In genomic region chr2:173037827-173038607, GRCm38 (mm10) we compare ENCODE assay signal across 10 mouse cellular contexts. TPM values are rescaled to one million over a fixed set of nuclear protein-coding genes. Genes with fewer than 3 reads are reported as not detected.
A peak's percentile ranks its signal among the peaks of the same experiment; 100 is the strongest.
DNase-seq lines count a peak whose midpoint lies in the region; ATAC-seq and TF ChIP-seq lines count a peak whose summit lies in the region.
"Had no signal": no experiment of that assay in that cellular context is flagged by ENCODE, and none has a peak within 500 bp of the region (broad histone marks: within the 10 kb centered on the region; RNA-seq: fewer than 3 reads in every experiment).

No protein-coding gene starts in this region.

- peaks cover 6% of the 10 kb centered on the region; the same call in 1 of the 2 replicates for H3K36me3 ChIP-seq in forebrain, embryonic 11.5 days (ENCODE audit: control insufficient read depth, insufficient read depth, low read length)
- peaks cover 17% of the 10 kb centered on the region for H3K36me3 ChIP-seq in forebrain, postnatal 0 days (ENCODE audit: insufficient read depth)
- peaks cover 86% of the 10 kb centered on the region for H3K36me3 ChIP-seq in megakaryocyte, embryonic 14.5 days (replicated peaks; ENCODE audit: low read length)

- H3K9ac ChIP-seq in forebrain, embryonic 11.5 days (ENCODE audit: low read length) = no peak overlapping the region
- no peak overlapping the region for H3K9ac ChIP-seq in forebrain, postnatal 0 days
- H3K9ac ChIP-seq: forebrain, embryonic 15.5 days had no signal

- no peak overlapping the region for H3K4me2 ChIP-seq in forebrain, embryonic 11.5 days (ENCODE audit: low read depth, low read length, severe bottlenecking)
- no peak overlapping the region for H3K4me2 ChIP-seq in forebrain, postnatal 0 days (ENCODE audit: low read depth)
- H3K4me2 ChIP-seq: forebrain, embryonic 15.5 days had no signal

- no peaks in the 10 kb centered on the region for H3K4me1 ChIP-seq in forebrain, embryonic 11.5 days (replicated peaks; ENCODE audit: control insufficient read depth, insufficient read depth, low read length)
- no peaks in the 10 kb centered on the region for H3K4me1 ChIP-seq in forebrain, postnatal 0 days (ENCODE audit: insufficient read depth)
- peaks cover 100% of the 10 kb centered on the region for H3K4me1 ChIP-seq in megakaryocyte, embryonic 14.5 days
- H3K4me1 ChIP-seq: forebrain, embryonic 15.5 days had no signal

- H3K27me3 ChIP-seq in forebrain, embryonic 11.5 days (ENCODE audit: control insufficient read depth, insufficient read depth, low read length) = no peaks in the 10 kb centered on the region
- H3K27me3 ChIP-seq in forebrain, postnatal 0 days (ENCODE audit: insufficient read depth, low read length) = no peaks in the 10 kb centered on the region
- H3K27me3 ChIP-seq in megakaryocyte, embryonic 14.5 days (replicated peaks) = no peaks in the 10 kb centered on the region
- H3K27me3 ChIP-seq: forebrain, embryonic 15.5 days had no signal

- no peak for DNase-seq in forebrain, embryonic 11.5 days (ENCODE audit: low spot score)
- DNase-seq in forebrain, postnatal 0 days = no peak
- DNase-seq in 416B (ENCODE audit: low read depth) = peak; percentile 36
- DNase-seq in c-Kit-positive CD71-positive TER-119-positive erythroid progenitor cells, embryonic 14.5 days (ENCODE audit: low spot score) = peak; percentile 94
- no peak for DNase-seq in right cerebral cortex, adult 18-20 months
- DNase-seq in embryo, embryonic 10.5 days (ENCODE audit: low spot score) = no peak
- DNase-seq in layer of hippocampus, postnatal 36 days = no peak
- DNase-seq: lung, postnatal 4 days had no signal

- H3K27ac ChIP-seq in forebrain, embryonic 11.5 days (ENCODE audit: low read depth, low read length) = no peak overlapping the region
- no peak overlapping the region for H3K27ac ChIP-seq in forebrain, postnatal 0 days (ENCODE audit: low read depth, low read length)
- H3K27ac ChIP-seq: forebrain, embryonic 15.5 days had no signal

- ATAC-seq in forebrain, embryonic 11.5 days (replicated peaks; ENCODE audit: low FRiP score) = peak; percentile 38; the same call in 1 of the 2 replicates
- ATAC-seq in forebrain, postnatal 0 days = no peak
- ATAC-seq: forebrain, embryonic 15.5 days had no signal

- 76% methylated on average over 7 of the region's 7 CpGs for WGBS in forebrain, embryonic 11.5 days
- 78% methylated on average over 7 of the region's 7 CpGs for WGBS in forebrain, postnatal 0 days

- no peak for TF ChIP-seq CTCF in forebrain, postnatal 0 days (IDR thresholded peaks at IDR 0.05; ENCODE audit: low read depth)

- no peak overlapping the region for H3K4me3 ChIP-seq in forebrain, embryonic 11.5 days (ENCODE audit: low read depth, low read length)
- H3K4me3 ChIP-seq in forebrain, postnatal 0 days (ENCODE audit: low read depth, low read length) = no peak overlapping the region
- H3K4me3 ChIP-seq in megakaryocyte, embryonic 14.5 days (replicated peaks) = peak overlapping the region; percentile 80
- H3K4me3 ChIP-seq: forebrain, embryonic 15.5 days had no signal

- H3K9me3 ChIP-seq in forebrain, embryonic 11.5 days (ENCODE audit: control insufficient read depth, low read length) = no peaks in the 10 kb centered on the region
- H3K9me3 ChIP-seq in forebrain, postnatal 0 days (ENCODE audit: low read length) = no peaks in the 10 kb centered on the region
- no peaks in the 10 kb centered on the region for H3K9me3 ChIP-seq in megakaryocyte, embryonic 14.5 days
- H3K9me3 ChIP-seq: forebrain, embryonic 15.5 days had no signal

RNA-seq across cellular contexts. Expression of gene Rbm38, which starts 17.7 kb away (rescaled TPM):
- polyA plus RNA-seq in forebrain, embryonic 11.5 days (2014; fragmentation: Nextera tagmentation; extraction: Ambion mirVana) = 111 and 115 TPM in 2 replicates
- 5.9 and 6.6 TPM in 2 replicates for total RNA-seq in forebrain, postnatal 0 days (2014; rRNA removed)
- 11.0 and 14.5 TPM in 2 replicates for polyA plus RNA-seq in forebrain, postnatal 0 days (2015; fragmentation: Nextera tagmentation; extraction: Ambion mirVana)
- polyA plus RNA-seq in megakaryocyte, embryonic 14.5 days (2012; ENCODE audit: insufficient read depth, low replicate concordance) = 1,149 and 2,622 TPM in 2 replicates
- 1 to 10 TPM; 3.8 to 4.6 TPM for total RNA-seq in layer of hippocampus, postnatal 36 days (2021)

RNA-seq across cellular contexts. Expression of gene Rae1, which starts 38.1 kb away (rescaled TPM):
- 147 and 148 TPM in 2 replicates for polyA plus RNA-seq in forebrain, embryonic 11.5 days (2014; fragmentation: Nextera tagmentation; extraction: Ambion mirVana)
- total RNA-seq in forebrain, postnatal 0 days (2014; rRNA removed) = 103 and 108 TPM in 2 replicates
- polyA plus RNA-seq in forebrain, postnatal 0 days (2015; fragmentation: Nextera tagmentation; extraction: Ambion mirVana) = 150 and 161 TPM in 2 replicates
- 26.3 and 89.2 TPM in 2 replicates for polyA plus RNA-seq in megakaryocyte, embryonic 14.5 days (2012; ENCODE audit: insufficient read depth, low replicate concordance)
- total RNA-seq in layer of hippocampus, postnatal 36 days (2021) = 10 to 100 TPM; 72.9 to 77.0 TPM

Comparison
In these comparisons a context has a peak if more than half of its experiments do, and no peak if none do; other contexts are left out.
1. DNase-seq: peak in 416B (single experiment) and c-Kit-positive CD71-positive TER-119-positive erythroid progenitor cells, embryonic 14.5 days (single experiment); none in forebrain, embryonic 11.5 days (single experiment), forebrain, postnatal 0 days (single experiment), right cerebral cortex, adult 18-20 months (single experiment), embryo, embryonic 10.5 days (single experiment) and layer of hippocampus, postnatal 36 days (0 of 2).